Comparison of ENCODE assay signal across 17 mouse cellular contexts in genomic region chr17:77930967-77931591, GRCm38 (mm10).
DNase-seq lines count a peak whose midpoint lies in the region; ATAC-seq lines count a peak whose summit lies in the region.
"Had no signal": no experiment of that assay in that cellular context is flagged by ENCODE, and none has a peak within 500 bp of the region (broad histone marks: within the 10 kb centered on the region; RNA-seq: fewer than 3 reads in every experiment).

No protein-coding gene starts in this region.

- H3K4me1 ChIP-seq in neural tube, embryonic 12.5 days, result no peaks in the 10 kb centered on the region
- H3K4me1 ChIP-seq in midbrain, embryonic 13.5 days (replicated peaks), result 0 out of 2 replicates have a peak, but pooled peaks cover 4% of the 10 kb centered on the region
- H3K4me1 ChIP-seq: heart, embryonic 10.5 days; limb, embryonic 12.5 days; liver, embryonic 15.5 days had no signal

- H3K27ac ChIP-seq in neural tube, embryonic 12.5 days, result no peak overlapping the region
- H3K27ac ChIP-seq in midbrain, embryonic 13.5 days, result no peak overlapping the region
- H3K27ac ChIP-seq: heart, embryonic 10.5 days; limb, embryonic 12.5 days; liver, embryonic 15.5 days had no signal

- H3K36me3 ChIP-seq in neural tube, embryonic 12.5 days, result no peaks in the 10 kb centered on the region
- no peaks in the 10 kb centered on the region for H3K36me3 ChIP-seq in midbrain, embryonic 13.5 days
- H3K36me3 ChIP-seq: heart, embryonic 10.5 days; limb, embryonic 12.5 days; liver, embryonic 15.5 days had no signal

- H3K4me2 ChIP-seq in neural tube, embryonic 12.5 days (replicated peaks), result no peak overlapping the region
- H3K4me2 ChIP-seq in midbrain, embryonic 13.5 days (replicated peaks), result no peak overlapping the region
- H3K4me2 ChIP-seq: limb, embryonic 12.5 days; liver, embryonic 15.5 days had no signal

- no peak overlapping the region for H3K9ac ChIP-seq in neural tube, embryonic 12.5 days
- H3K9ac ChIP-seq in midbrain, embryonic 13.5 days (replicated peaks), result no peak overlapping the region
- H3K9ac ChIP-seq: limb, embryonic 12.5 days; liver, embryonic 15.5 days had no signal

- intact Hi-C loops in heart, postnatal 36 days (cut with DNase I), result no loop called here

- peak; percentile 63 for ATAC-seq in neural tube, embryonic 12.5 days (ENCODE audit: low FRiP score, low read depth)
- peak; percentile 81 for ATAC-seq in midbrain, embryonic 13.5 days

- no peak overlapping the region for H3K4me3 ChIP-seq in neural tube, embryonic 12.5 days
- H3K4me3 ChIP-seq in midbrain, embryonic 13.5 days (replicated peaks), result no peak overlapping the region
- H3K4me3 ChIP-seq: heart, embryonic 10.5 days; limb, embryonic 12.5 days; liver, embryonic 15.5 days had no signal

- peak; percentile 31 to 56 for DNase-seq in cerebellum, postnatal 14 days
- DNase-seq in cerebellum, postnatal 36 days, result no peak
- DNase-seq in neural tube, embryonic 10.5 days (ENCODE audit: extremely low spot score, low spot score), result no peak
- no peak for DNase-seq in gastrocnemius, postnatal 4 days (ENCODE audit: low spot score in 2 of 2)
- DNase-seq in heart, postnatal 36 days, result no peak
- DNase-seq in right cerebral cortex, postnatal 36 days (ENCODE audit: low spot score in 2 of 2), result no peak
- DNase-seq: adrenal gland, postnatal 36 days; gastrocnemius, postnatal 25 days; kidney, adult 2 months; kidney, postnatal 36 days; right cerebral cortex, postnatal 14 days; thymus, postnatal 36 days had no signal

- H3K27me3 ChIP-seq in neural tube, embryonic 12.5 days (replicated peaks), result no peaks in the 10 kb centered on the region
- no peaks in the 10 kb centered on the region for H3K27me3 ChIP-seq in midbrain, embryonic 13.5 days
- H3K27me3 ChIP-seq: limb, embryonic 12.5 days; liver, embryonic 15.5 days had no signal

- H3K9me3 ChIP-seq in neural tube, embryonic 12.5 days, result no peaks in the 10 kb centered on the region
- H3K9me3 ChIP-seq in midbrain, embryonic 13.5 days, result no peaks in the 10 kb centered on the region
- H3K9me3 ChIP-seq: heart, embryonic 10.5 days; limb, embryonic 12.5 days; liver, embryonic 15.5 days had no signal

- 63% methylated on average over 6 of the region's 6 CpGs for WGBS in neural tube, embryonic 12.5 days
- 46% methylated on average over 6 of the region's 6 CpGs for WGBS in midbrain, embryonic 13.5 days

Comparison
In these comparisons a context has a peak if more than half of its experiments do, and no peak if none do; other contexts are left out.
1. DNase-seq: peak in cerebellum, postnatal 14 days (2 of 2); none in cerebellum, postnatal 36 days (0 of 2), neural tube, embryonic 10.5 days (single experiment), gastrocnemius, postnatal 4 days (0 of 2), heart, postnatal 36 days (0 of 2) and right cerebral cortex, postnatal 36 days (0 of 2).